Mouse (Mus musculus) hematopoietic stem cell, adult 5-6 weeks (primary cell): ENCODE data around the gene Slc25a33. TPM values are rescaled to one million over a fixed set of nuclear protein-coding genes. Genes with fewer than 3 reads are reported as not detected.
"Not testable (repeated sequence)": the region's sequence is repeated elsewhere in the genome, so short reads cannot be mapped to it uniquely, and the experiment has no call there.

Experiments
- ATAC-seq, 2 experiments: fragments of 125-278 bp in 1 of 2; replicated peaks in 1 of 2; 2 replicates each; pipeline ENCODE4 v1.8.0; 2016 to 2017; ENCODE audit warnings: inconsistent platforms in 2 of 2, mild to moderate bottlenecking in 2 of 2, moderate number of reproducible peaks in 2 of 2, low read depth in 1 of 2, moderate TSS enrichment in 1 of 2; ENCODE audit not compliant: low FRiP score in 2 of 2, poor library complexity in 2 of 2, severe bottlenecking in 2 of 2, insufficient read depth in 1 of 2, low TSS enrichment in 1 of 2
- total RNA-seq: library from RNA; stranded (forward); fragments of 172-1452, 232-1000 nt; gene quantifications from 2 replicates; pipeline ENCODE4 v1.2.3, GENCODE M21; 2017

Slc25a33 gene
- total RNA-seq: 5.1 and 11.2 TPM in 2 replicates

- peak; percentile 94 to 98 for ATAC-seq
Measured at GRCm38 (mm10) chr4:149774094-149774470, at the start of gene Slc25a33. Gene Slc25a33, minus strand, starts transcription at chr4:149774277.

- no peak for ATAC-seq
Measured at GRCm38 (mm10) chr4:149822586-149823196, 48.6 kb upstream of the Slc25a33 start.

GRCm38 (mm10) chr4:149822126-149822525 lies 48.0 kb upstream of the Slc25a33 start:
- no peak for ATAC-seq

- no peak for ATAC-seq
Measured at GRCm38 (mm10) chr4:149820569-149820968, 46.5 kb upstream of the Slc25a33 start.

GRCm38 (mm10) chr4:149819195-149819594 lies 45.1 kb upstream of the Slc25a33 start:
- ATAC-seq: no peak

DNA sequence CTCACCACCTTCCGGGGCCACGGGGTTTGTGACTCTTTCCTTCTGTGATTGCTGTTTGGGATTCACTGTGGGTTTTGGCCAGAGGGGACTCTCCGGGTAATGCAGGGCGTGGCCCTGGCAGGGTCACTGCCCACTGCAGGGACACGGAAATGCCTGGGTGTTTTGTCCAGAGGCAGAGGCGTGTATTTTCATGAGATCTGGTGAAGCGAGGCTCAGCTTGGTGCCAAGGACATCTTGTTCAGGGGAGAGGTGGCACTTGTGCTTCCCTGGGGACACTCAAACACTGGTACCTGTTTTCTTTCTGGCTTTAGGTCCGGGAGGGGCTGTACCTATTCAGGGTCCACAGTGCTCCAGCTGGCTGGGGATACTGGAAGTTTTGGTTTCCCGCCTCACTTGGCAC lies 42.5 kb upstream of the Slc25a33 start:
- ATAC-seq: no peak

GRCm38 (mm10) chr4:149815586-149815985 lies 41.5 kb upstream of the Slc25a33 start:
- ATAC-seq: no peak

DNA sequence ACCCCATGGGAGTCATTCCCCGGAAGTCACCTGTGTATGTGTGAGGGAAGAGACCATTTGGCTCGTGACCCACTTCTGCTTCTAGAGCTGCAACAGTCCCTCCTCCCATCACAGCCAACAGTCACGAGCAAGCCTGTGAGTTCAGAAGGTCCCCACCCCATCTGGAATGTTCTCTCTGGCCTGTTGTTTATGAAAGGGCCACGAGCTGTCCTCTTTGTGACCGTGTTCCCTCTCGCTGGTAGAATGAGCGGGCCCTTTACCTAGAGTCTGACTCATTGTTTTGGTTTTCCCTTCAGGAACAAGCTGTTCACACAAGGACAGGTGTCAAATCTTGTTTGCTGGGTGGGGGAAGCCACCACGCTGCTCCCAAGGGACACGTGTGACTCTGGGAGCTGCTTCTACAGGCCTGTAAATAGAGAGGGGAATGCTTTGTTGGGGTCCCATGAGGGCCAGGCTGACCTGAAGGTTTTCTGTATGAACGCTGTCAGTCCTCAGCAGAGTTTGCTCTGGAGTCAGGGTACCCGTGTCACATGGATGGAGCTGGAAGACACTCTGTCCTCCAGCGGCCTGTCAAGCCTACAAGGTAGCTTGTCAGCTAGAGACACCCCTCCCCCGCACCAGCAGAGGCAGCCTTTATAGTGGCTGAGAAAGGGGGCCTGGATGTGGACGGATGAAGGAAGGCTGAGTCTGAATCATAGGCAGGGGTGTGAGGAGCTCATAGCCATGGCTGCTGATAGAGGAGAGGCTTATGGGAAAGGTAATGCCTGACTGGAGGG lies 39.5 kb upstream of the Slc25a33 start:
- ATAC-seq: no peak

GRCm38 (mm10) chr4:149810372-149810771 lies 36.3 kb upstream of the Slc25a33 start:
- not testable (repeated sequence) for ATAC-seq

GRCm38 (mm10) chr4:149808584-149809227 lies 34.6 kb upstream of the Slc25a33 start:
- ATAC-seq: no peak

DNA sequence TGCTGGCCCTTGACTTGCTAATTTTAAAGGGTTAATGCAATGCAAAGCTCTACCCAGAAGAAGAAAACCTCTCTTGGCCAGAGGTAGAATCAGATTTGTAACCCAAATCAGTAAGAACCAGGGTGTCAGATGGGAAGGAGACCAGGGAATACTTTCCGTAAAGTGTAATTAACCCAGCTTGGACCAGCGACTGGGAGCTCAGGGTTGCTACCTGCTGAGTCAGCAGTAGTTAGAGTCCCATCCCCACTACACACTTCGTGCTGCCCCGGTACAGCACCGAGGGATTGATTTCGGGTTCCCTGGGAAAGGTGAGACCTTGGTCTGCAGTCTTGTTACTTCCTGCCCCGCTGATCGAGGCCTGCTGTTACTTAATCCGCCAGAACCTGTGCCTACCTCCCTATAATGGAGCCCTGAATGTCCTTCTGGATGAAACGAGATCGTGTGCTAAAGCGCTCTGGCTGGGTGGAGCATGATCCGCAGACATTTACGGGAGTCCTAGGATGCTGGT lies 34.0 kb upstream of the Slc25a33 start:
- ATAC-seq: no peak

- peak; percentile 81 to 95 for ATAC-seq
Measured at GRCm38 (mm10) chr4:149806699-149807381, 32.8 kb upstream of the Slc25a33 start.

GRCm38 (mm10) chr4:149802269-149802668 lies 28.2 kb upstream of the Slc25a33 start:
- ATAC-seq: no peak

- no peak for ATAC-seq
Measured at GRCm38 (mm10) chr4:149800576-149800975, 26.5 kb upstream of the Slc25a33 start.

- ATAC-seq: no peak
Measured at GRCm38 (mm10) chr4:149800172-149800464, 26.0 kb upstream of the Slc25a33 start.

GRCm38 (mm10) chr4:149799346-149800171 lies 25.5 kb upstream of the Slc25a33 start:
- ATAC-seq: no peak

DNA sequence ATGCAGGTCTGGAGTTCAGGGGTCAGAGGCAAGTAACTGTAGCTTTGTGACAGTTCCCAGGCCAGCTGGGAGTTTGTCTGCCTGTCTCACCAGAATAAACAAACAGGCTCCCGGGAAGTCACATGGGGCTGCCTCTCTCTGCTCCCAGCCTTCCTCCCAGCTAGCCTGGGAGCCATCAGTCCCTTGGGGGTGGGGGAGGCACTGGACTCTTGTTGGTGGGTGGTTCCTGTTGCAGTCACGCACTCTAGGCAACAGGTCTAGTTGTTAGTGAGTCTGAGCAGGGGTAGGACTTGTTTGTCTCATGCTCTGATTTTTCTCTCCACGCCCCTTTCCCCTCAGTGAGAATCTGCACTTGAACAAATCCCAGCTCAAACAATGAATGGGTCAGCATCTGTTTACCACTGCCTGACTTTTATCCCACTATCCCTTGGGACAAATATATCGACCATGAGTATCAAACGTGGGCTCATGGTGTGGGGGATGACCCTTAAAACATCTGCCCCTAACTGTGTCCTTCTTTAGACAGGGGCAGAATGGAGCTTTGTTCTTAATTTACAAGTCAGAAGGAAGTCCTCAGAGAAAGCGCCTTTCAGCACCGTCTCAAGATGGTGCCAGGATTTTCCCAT lies 24.7 kb upstream of the Slc25a33 start:
- no peak for ATAC-seq
